Comparison of ENCODE assay signal across 15 mouse cellular contexts in genomic region chr9:65084198-65084807, GRCm38 (mm10). TPM values are rescaled to one million over a fixed set of nuclear protein-coding genes. Genes with fewer than 3 reads are reported as not detected.
A peak's percentile ranks its signal among the peaks of the same experiment; 100 is the strongest.
DNase-seq lines count a peak whose midpoint lies in the region; ATAC-seq and TF ChIP-seq lines count a peak whose summit lies in the region.
"Had no signal": no experiment of that assay in that cellular context is flagged by ENCODE, and none has a peak within 500 bp of the region (broad histone marks: within the 10 kb centered on the region; RNA-seq: fewer than 3 reads in every experiment).

No protein-coding gene starts in this region.

- no peak for TF ChIP-seq EP300 in heart, postnatal 0 days (IDR thresholded peaks at IDR 0.05; ENCODE audit: low read depth)
- TF ChIP-seq EP300 in CH12.LX (IDR thresholded peaks at IDR 0.05; ENCODE audit: low read length): peak; percentile 64
- no peak for TF ChIP-seq EP300 in liver, postnatal 0 days (IDR thresholded peaks at IDR 0.05; ENCODE audit: low read depth)

- no peak for TF ChIP-seq CTCF in heart, postnatal 0 days (IDR thresholded peaks at IDR 0.05; ENCODE audit: low read depth)
- TF ChIP-seq CTCF in CH12.LX (conservative IDR thresholded peaks at IDR 0.05 in 1 of 2, IDR thresholded peaks at IDR 0.05 in 1 of 2; ENCODE audit: low read depth in 2 of 2, low read length in 2 of 2): no peak
- TF ChIP-seq CTCF in liver, postnatal 0 days (IDR thresholded peaks at IDR 0.05; ENCODE audit: low read depth): no peak
- no peak for TF ChIP-seq CTCF in left cerebral cortex, adult 2 months (IDR thresholded peaks at IDR 0.05)

- TF ChIP-seq RAD21 in CH12.LX (IDR thresholded peaks at IDR 0.05; ENCODE audit: low read depth, low read length): no peak

- no peaks in the 10 kb centered on the region for H3K9me3 ChIP-seq in heart, postnatal 0 days (replicated peaks; ENCODE audit: control insufficient read depth, low read length)
- no peaks in the 10 kb centered on the region for H3K9me3 ChIP-seq in CH12.LX (replicated peaks; ENCODE audit: low read length)
- no peaks in the 10 kb centered on the region for H3K9me3 ChIP-seq in liver, postnatal 0 days (ENCODE audit: low read length)
- H3K9me3 ChIP-seq: forebrain, embryonic 12.5 days; hindbrain, embryonic 10.5 days; limb, embryonic 15.5 days; neural tube, embryonic 13.5 days had no signal

- H3K79me2 ChIP-seq in CH12.LX (replicated peaks; ENCODE audit: control insufficient read depth, extremely low read depth, insufficient read depth, poor library complexity, severe bottlenecking): no peaks in the 10 kb centered on the region

- H3K27me3 ChIP-seq in heart, postnatal 0 days (ENCODE audit: control insufficient read depth, insufficient read depth, low read length): no peaks in the 10 kb centered on the region
- no peaks in the 10 kb centered on the region for H3K27me3 ChIP-seq in CH12.LX (replicated peaks)
- no peaks in the 10 kb centered on the region for H3K27me3 ChIP-seq in liver, postnatal 0 days (ENCODE audit: insufficient read depth, low read length)
- H3K27me3 ChIP-seq: forebrain, embryonic 12.5 days; limb, embryonic 15.5 days; neural tube, embryonic 13.5 days had no signal

- intact Hi-C loops in heart, postnatal 25 days (cut with DNase I): no loop called here
- intact Hi-C loops in left cerebral cortex, adult 2 months (cut with DNase I): loop anchor here (5.0 kb wide), 1 partner anchor 38 kb away; no protein-coding TSS in a partner anchor

- in situ Hi-C loops in CH12.LX (cut with MboI; ENCODE audit: low pct_ligation_motif_present, low pct_unique_long_range_greater_than_20kb, low sequenced_read_pairs): no loop called here

- H3K27ac ChIP-seq in heart, postnatal 0 days (ENCODE audit: low read depth): no peak overlapping the region
- no peak overlapping the region for H3K27ac ChIP-seq in CH12.LX (ENCODE audit: insufficient read depth, low read depth)
- peak overlapping the region; percentile 34; the same call in 1 of the 2 replicates for H3K27ac ChIP-seq in liver, postnatal 0 days (ENCODE audit: low read depth)
- no peak overlapping the region for H3K27ac ChIP-seq in left cerebral cortex, adult 2 months
- H3K27ac ChIP-seq: forebrain, embryonic 12.5 days; hindbrain, embryonic 10.5 days; limb, embryonic 15.5 days; neural tube, embryonic 13.5 days had no signal

- no peak overlapping the region for H3K9ac ChIP-seq in heart, postnatal 0 days (replicated peaks; ENCODE audit: low read depth, low read length)
- no peak overlapping the region for H3K9ac ChIP-seq in CH12.LX (ENCODE audit: insufficient read depth, low read depth)
- no peak overlapping the region for H3K9ac ChIP-seq in liver, postnatal 0 days (replicated peaks)
- H3K9ac ChIP-seq: forebrain, embryonic 12.5 days; limb, embryonic 15.5 days; neural tube, embryonic 13.5 days had no signal

- H3K4me2 ChIP-seq in heart, postnatal 0 days (ENCODE audit: low read depth, low read length): no peak overlapping the region
- no peak overlapping the region for H3K4me2 ChIP-seq in CH12.LX (ENCODE audit: insufficient read depth, low read depth, poor library complexity, severe bottlenecking)
- no peak overlapping the region for H3K4me2 ChIP-seq in liver, postnatal 0 days (ENCODE audit: low read depth, low read length)
- H3K4me2 ChIP-seq: forebrain, embryonic 12.5 days; limb, embryonic 15.5 days; neural tube, embryonic 13.5 days had no signal

- dilution Hi-C loops in CH12.LX (cut with MboI; ENCODE audit: extremely low pct_ligation_motif_present, extremely low pct_unique_long_range_greater_than_20kb, low sequenced_read_pairs): no loop called here

- TF ChIP-seq POLR2A in CH12.LX (IDR thresholded peaks at IDR 0.05; ENCODE audit: low read depth, low read length): no peak

- peaks cover 43% of the 10 kb centered on the region for H3K36me3 ChIP-seq in heart, postnatal 0 days (replicated peaks; ENCODE audit: control insufficient read depth, insufficient read depth, low read length)
- H3K36me3 ChIP-seq in CH12.LX (replicated peaks in 1 of 2; ENCODE audit: control insufficient read depth in 1 of 2, insufficient read depth in 1 of 2, low read length in 1 of 2): peaks cover 26 to 53% of the 10 kb centered on the region in 2 experiments
- peaks cover 43% of the 10 kb centered on the region for H3K36me3 ChIP-seq in liver, postnatal 0 days (replicated peaks; ENCODE audit: insufficient read depth, low read length)

- H3K4me1 ChIP-seq in heart, postnatal 0 days (ENCODE audit: control insufficient read depth, insufficient read depth): no peaks in the 10 kb centered on the region
- peaks cover 14 to 45% of the 10 kb centered on the region in 2 experiments for H3K4me1 ChIP-seq in CH12.LX (ENCODE audit: control insufficient read depth in 1 of 2, insufficient read depth in 2 of 2)
- H3K4me1 ChIP-seq in liver, postnatal 0 days (ENCODE audit: insufficient read depth): no peaks in the 10 kb centered on the region; the same call in 1 of the 2 replicates
- H3K4me1 ChIP-seq: forebrain, embryonic 12.5 days; hindbrain, embryonic 10.5 days; limb, embryonic 15.5 days; neural tube, embryonic 13.5 days had no signal

- H3K4me3 ChIP-seq in heart, postnatal 0 days (ENCODE audit: low read depth, low read length): no peak overlapping the region
- no peak overlapping the region for H3K4me3 ChIP-seq in CH12.LX (replicated peaks in 1 of 3; ENCODE audit: low read depth in 2 of 3, low read length in 2 of 3, poor library complexity in 1 of 3)
- H3K4me3 ChIP-seq in liver, postnatal 0 days (ENCODE audit: low read depth, low read length): no peak overlapping the region
- no peak overlapping the region for H3K4me3 ChIP-seq in left cerebral cortex, adult 2 months
- H3K4me3 ChIP-seq: forebrain, embryonic 12.5 days; hindbrain, embryonic 10.5 days; limb, embryonic 15.5 days; neural tube, embryonic 13.5 days had no signal

- 0 out of 2 replicates have a peak, but pooled peaks have one; percentile 36 for ATAC-seq in heart, postnatal 0 days (ENCODE audit: insufficient read depth, low read depth)
- ATAC-seq in liver, postnatal 0 days: peak; percentile 86

- no peak for DNase-seq in heart, postnatal 0 days (ENCODE audit: low spot score)
- no peak for DNase-seq in heart, postnatal 25 days (ENCODE audit: low spot score)
- DNase-seq in CH12.LX (ENCODE audit: extremely low read depth): peak; percentile 79
- peak; percentile 75 for DNase-seq in brain, adult 2 months (ENCODE audit: low read depth, low spot score)
- DNase-seq in liver, postnatal 0 days: peak; percentile 26
- no peak for DNase-seq in spleen, postnatal 36 days (ENCODE audit: low spot score in 2 of 2)
- DNase-seq in left cerebral cortex, adult 2 months (ENCODE audit: extremely low spot score in 1 of 2, low spot score in 2 of 2): no peak
- DNase-seq in gastrocnemius, adult 18-20 months (ENCODE audit: low spot score): no peak
- DNase-seq: kidney, postnatal 10 days had no signal

- WGBS in heart, postnatal 0 days: 67% methylated on average over 7 of the region's 7 CpGs
- 63% methylated on average over 7 of the region's 7 CpGs for WGBS in liver, postnatal 0 days (ENCODE audit: insufficient replicate concordance)

TF ChIP-seq in CH12.LX, 34 proteins besides CTCF, POLR2A, EP300 and RAD21 (continues in another document):
- peak; percentile 82 for TF ChIP-seq ETS1 (conservative IDR thresholded peaks at IDR 0.05; ENCODE audit: low read depth, low read length)
- peak; percentile 27; the same call in 1 of the 2 replicates for TF ChIP-seq SIN3A (IDR thresholded peaks at IDR 0.05; ENCODE audit: low read length)
- peak; percentile 65; the same call in 1 of the 2 replicates for TF ChIP-seq JUND (conservative IDR thresholded peaks at IDR 0.05; ENCODE audit: low read depth, low read length)
- TF ChIP-seq CHD2 (IDR thresholded peaks at IDR 0.05; ENCODE audit: low read length): peak; percentile 68; the same call in 1 of the 2 replicates
- TF ChIP-seq USF2 (conservative IDR thresholded peaks at IDR 0.05; ENCODE audit: low read depth, low read length): peak; percentile 29; the same call in 1 of the 2 replicates
- peak; percentile 93 for TF ChIP-seq IRF4 (IDR thresholded peaks at IDR 0.05; ENCODE audit: low read depth, low read length)
- TF ChIP-seq TBP (conservative IDR thresholded peaks at IDR 0.05; ENCODE audit: low read depth, low read length): no peak
- TF ChIP-seq ZKSCAN1 (IDR thresholded peaks at IDR 0.05; ENCODE audit: borderline replicate concordance, low read depth, low read length): no peak
- TF ChIP-seq JUN (IDR thresholded peaks at IDR 0.05; ENCODE audit: insufficient read depth, low read depth, low read length): peak; percentile 58

RNA-seq across cellular contexts. Expression of gene Igdcc4, which starts 17.0 kb away (rescaled TPM):
- 10.9 and 13.9 TPM in 2 replicates for total RNA-seq in heart, postnatal 0 days (2014; rRNA removed; ENCODE audit: low replicate concordance)
- 3.0 and 3.2 TPM in 2 replicates for polyA plus RNA-seq in heart, postnatal 0 days (2015; fragmentation: Nextera tagmentation; extraction: Ambion mirVana)
- total RNA-seq in heart, postnatal 25 days (2021): 10 to 100 TPM in 1 of 2 experiments, 1 to 10 TPM in 1; 8.9 to 10.3 TPM
- total RNA-seq in CH12.LX (2012; rRNA removed): 0.04 and 0.13 TPM in 2 replicates
- not detected in 2 replicates for total RNA-seq in CH12.LX (2014; rRNA removed)
- 0.11 and 0.23 TPM in 2 replicates for polyA plus RNA-seq in CH12.LX (2012; ENCODE audit: insufficient read length, low read depth)
- polyA plus RNA-seq in liver, postnatal 0 days (2015; fragmentation: Nextera tagmentation; extraction: Ambion mirVana): 5.8 and 6.0 TPM in 2 replicates
- 10 to 100 TPM; 31.8 to 33.7 TPM for total RNA-seq in left cerebral cortex, adult 2 months (2021)
- total RNA-seq in gastrocnemius, adult 18-20 months (2021): 10 to 100 TPM; 28.7 to 29.4 TPM

RNA-seq across cellular contexts. Expression of gene Dpp8, which starts 52.1 kb away (rescaled TPM):
- total RNA-seq in heart, postnatal 0 days (2014; rRNA removed; ENCODE audit: low replicate concordance): 39.4 TPM in 2 replicates
- polyA plus RNA-seq in heart, postnatal 0 days (2015; fragmentation: Nextera tagmentation; extraction: Ambion mirVana): 15.7 and 17.5 TPM in 2 replicates
- total RNA-seq in heart, postnatal 25 days (2021): 10 to 100 TPM; 57.4 to 68.0 TPM
- total RNA-seq in CH12.LX (2012; rRNA removed): 35.3 and 36.0 TPM in 2 replicates
- 39.9 and 44.0 TPM in 2 replicates for total RNA-seq in CH12.LX (2014; rRNA removed)
- polyA plus RNA-seq in CH12.LX (2012; ENCODE audit: insufficient read length, low read depth): 41.8 and 53.2 TPM in 2 replicates
- 9.2 and 10.6 TPM in 2 replicates for polyA plus RNA-seq in liver, postnatal 0 days (2015; fragmentation: Nextera tagmentation; extraction: Ambion mirVana)
- total RNA-seq in left cerebral cortex, adult 2 months (2021): 100 to 1,000 TPM; 166 to 172 TPM
- 100 to 1,000 TPM in 1 of 2 experiments, 10 to 100 TPM in 1; 94.2 to 106 TPM for total RNA-seq in gastrocnemius, adult 18-20 months (2021)

RNA-seq across cellular contexts. Expression of gene Igdcc3, which starts 56.7 kb away (rescaled TPM):
- not detected in 2 replicates for total RNA-seq in heart, postnatal 0 days (2014; rRNA removed; ENCODE audit: low replicate concordance)
- polyA plus RNA-seq in heart, postnatal 0 days (2015; fragmentation: Nextera tagmentation; extraction: Ambion mirVana): 0.11 and 0.15 TPM in 2 replicates
- under 1 TPM in 1 of 2 experiments, not detected in 1; 0.08 TPM for total RNA-seq in heart, postnatal 25 days (2021)
- total RNA-seq in CH12.LX (2012; rRNA removed): 0.21 TPM in 1 of 2 replicates, not detected in the other
- total RNA-seq in CH12.LX (2014; rRNA removed): not detected in 2 replicates
- 0.20 and 0.26 TPM in 2 replicates for polyA plus RNA-seq in CH12.LX (2012; ENCODE audit: insufficient read length, low read depth)
- polyA plus RNA-seq in liver, postnatal 0 days (2015; fragmentation: Nextera tagmentation; extraction: Ambion mirVana): not detected in 2 replicates
- 1 to 10 TPM; 2.0 to 2.5 TPM for total RNA-seq in left cerebral cortex, adult 2 months (2021)
- total RNA-seq in gastrocnemius, adult 18-20 months (2021): under 1 TPM; 0.21 to 0.32 TPM
- polyA plus RNA-seq: small intestine, adult 2 months; thymus, postnatal 0 days had no signal

Comparison
In these comparisons a context has a peak if more than half of its experiments do, and no peak if none do; other contexts are left out.
1. DNase-seq: peak in CH12.LX (single experiment), brain, adult 2 months (single experiment) and liver, postnatal 0 days (single experiment); none in heart, postnatal 0 days (single experiment), heart, postnatal 25 days (single experiment), spleen, postnatal 36 days (0 of 2), left cerebral cortex, adult 2 months (0 of 2) and gastrocnemius, adult 18-20 months (single experiment).
2. RNA of gene Igdcc4, which starts 17.0 kb away (total RNA-seq): 31.8 to 33.7 TPM in left cerebral cortex, adult 2 months, 28.7 to 29.4 TPM in gastrocnemius, adult 18-20 months, 10.9 to 13.9 TPM in heart, postnatal 0 days and 8.9 to 10.3 TPM in heart, postnatal 25 days; 0.04 to 0.13 TPM in CH12.LX; every median in the first group is over 4 times any median in the second.